Mouse (Mus musculus): ENCODE data around the gene Ank.

The Ank gene

DNA sequence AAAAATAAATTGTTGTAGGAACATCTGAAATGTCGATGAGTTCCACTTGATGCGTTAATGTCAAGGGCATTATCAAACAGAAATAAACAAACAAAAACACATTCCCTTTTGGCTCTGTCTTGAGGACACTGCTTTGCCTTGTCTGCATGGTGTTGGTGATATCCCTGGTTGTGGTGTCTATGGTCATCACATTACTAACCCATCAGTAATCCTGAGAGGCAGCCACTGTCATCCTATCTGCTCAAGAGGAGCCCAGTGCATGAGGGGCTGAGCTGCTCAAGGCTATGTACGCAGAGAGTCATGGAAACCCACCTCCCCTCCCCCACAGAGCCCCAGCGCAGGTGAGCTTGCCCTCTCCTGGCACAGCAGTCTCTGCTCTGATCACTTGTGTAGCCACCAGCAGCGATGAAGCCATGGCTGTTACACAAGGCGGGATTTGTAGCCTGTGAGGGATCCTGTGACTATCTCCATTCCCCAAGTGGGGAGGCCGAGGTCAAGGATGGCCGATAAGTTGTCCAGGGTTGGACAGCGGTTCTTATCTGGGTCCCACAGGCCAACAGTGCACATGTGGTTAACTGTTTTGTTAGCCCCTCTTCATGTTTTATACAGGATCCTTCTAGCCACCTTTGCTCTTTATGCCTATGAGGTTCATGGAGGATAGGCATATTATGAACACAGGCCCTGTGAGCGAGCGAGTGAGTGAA lies 30.3 kb downstream of the Ank start:
- DNase-seq (ENCODE audit: low spot score in 2 of 2), result no peak

DNA sequence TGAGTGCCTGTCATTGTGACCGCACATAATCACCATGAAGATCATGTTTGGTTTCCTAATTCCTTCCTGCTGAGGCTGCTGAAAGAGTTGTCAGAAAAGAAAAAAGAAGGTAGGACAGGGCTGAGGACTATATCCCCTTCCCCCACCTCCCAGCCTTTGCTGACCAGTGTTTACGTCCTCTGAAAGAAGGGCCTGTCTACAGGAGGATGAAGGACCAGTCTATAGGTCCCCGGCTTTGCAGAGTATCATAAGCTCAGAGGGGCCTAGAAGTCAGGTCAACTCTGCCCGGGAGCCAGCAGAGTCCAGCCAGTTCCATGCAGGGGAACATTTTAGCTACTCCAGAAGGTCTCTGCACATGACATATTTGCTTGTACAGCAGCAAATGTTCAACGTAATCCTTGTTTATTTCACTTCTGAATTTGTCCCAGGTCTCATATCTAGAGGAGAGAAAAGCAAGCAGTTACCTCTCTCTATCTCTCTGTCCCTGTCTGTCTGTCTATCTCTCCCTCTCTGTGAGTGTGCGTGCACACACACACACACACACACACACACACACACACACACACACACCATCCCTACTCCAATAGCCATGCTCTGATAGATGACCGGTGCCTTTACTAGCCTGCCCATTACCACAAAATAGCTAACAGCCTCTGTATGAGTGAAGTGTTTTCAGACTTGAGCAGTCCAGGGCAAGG lies 31.0 kb downstream of the Ank start:
- no peak for DNase-seq (ENCODE audit: low spot score in 2 of 2)

DNA sequence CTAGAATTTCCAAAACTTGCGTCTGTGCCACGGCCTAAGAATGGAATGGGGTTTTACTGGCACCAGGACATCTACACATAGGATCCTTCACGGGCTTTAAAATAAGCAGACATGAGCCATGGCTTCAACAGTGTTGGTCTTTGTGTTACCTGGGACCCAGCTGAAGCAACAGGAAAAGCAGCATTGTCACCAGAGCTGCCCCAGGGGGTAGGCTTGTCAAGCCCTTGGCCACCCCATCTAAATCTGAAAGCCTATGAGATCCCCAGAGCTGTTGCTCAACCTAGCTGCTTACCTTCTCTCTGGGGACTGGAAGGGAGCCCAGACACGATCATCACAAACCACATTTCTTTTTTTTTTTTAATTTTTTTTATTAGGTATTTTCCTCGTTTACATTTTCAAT lies 31.6 kb downstream of the Ank start:
- no peak for DNase-seq (ENCODE audit: low spot score in 2 of 2)

DNA sequence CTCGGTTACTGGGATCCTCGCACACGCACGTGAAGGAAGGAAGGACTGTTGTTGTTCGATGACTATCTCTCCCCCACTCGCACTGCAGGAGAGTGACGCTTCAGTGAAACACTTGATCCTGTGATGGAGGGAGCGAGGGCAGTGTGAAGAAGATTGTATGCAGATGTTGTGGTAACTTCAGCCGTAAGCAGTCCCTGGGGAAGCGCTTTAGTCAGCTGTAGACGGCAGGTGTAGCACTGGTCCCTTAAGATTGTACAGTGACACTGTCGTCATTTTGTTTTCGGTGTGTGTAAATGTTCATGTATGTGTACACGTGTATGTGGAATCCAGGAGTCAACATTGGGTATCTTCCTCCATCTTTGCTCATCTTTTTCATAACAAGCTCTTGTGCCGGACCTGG lies 33.9 kb downstream of the Ank start:
- no peak for DNase-seq (ENCODE audit: low spot score in 2 of 2)

DNA sequence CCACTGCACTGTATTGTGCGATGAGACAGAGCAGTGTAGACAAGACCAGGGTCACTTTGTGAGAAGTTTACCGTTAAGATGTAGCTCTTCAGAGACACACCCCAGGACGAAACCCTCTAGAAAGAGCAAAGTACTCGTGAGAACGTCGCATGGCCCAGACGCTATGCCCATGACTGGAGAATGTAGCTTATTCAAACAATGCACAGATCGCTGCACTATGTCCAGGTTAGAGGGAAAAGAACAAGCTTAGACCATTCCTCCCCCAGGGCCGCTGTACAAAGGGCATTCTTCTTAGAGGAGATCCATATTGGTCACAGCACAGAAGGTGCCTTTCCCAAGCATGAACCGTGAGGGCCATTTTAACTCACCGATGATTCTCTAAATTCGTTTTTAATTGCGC lies 35.9 kb downstream of the Ank start:
- no peak for DNase-seq (ENCODE audit: low spot score in 2 of 2)

DNA sequence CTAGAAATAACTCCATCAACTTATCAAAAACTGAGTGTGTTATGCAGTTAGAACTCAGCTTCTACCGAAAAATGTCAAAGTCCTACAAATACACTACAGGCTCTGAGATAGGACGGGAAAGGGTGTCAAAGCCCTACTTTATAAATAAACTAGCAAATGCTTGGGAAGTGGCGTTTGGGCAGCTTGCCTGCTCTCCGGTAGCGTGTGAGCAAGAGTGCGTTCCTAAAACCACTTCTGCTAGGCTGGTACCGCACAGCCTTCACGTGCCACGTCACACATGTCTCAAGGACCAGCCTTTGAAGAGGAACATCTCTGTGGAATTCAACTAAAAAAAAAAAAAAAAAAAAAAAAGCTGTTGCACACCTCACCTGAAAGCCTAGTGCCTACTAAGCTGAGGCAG lies 36.7 kb downstream of the Ank start:
- DNase-seq (ENCODE audit: low spot score in 2 of 2), result peak; percentile 51 to 54

DNA sequence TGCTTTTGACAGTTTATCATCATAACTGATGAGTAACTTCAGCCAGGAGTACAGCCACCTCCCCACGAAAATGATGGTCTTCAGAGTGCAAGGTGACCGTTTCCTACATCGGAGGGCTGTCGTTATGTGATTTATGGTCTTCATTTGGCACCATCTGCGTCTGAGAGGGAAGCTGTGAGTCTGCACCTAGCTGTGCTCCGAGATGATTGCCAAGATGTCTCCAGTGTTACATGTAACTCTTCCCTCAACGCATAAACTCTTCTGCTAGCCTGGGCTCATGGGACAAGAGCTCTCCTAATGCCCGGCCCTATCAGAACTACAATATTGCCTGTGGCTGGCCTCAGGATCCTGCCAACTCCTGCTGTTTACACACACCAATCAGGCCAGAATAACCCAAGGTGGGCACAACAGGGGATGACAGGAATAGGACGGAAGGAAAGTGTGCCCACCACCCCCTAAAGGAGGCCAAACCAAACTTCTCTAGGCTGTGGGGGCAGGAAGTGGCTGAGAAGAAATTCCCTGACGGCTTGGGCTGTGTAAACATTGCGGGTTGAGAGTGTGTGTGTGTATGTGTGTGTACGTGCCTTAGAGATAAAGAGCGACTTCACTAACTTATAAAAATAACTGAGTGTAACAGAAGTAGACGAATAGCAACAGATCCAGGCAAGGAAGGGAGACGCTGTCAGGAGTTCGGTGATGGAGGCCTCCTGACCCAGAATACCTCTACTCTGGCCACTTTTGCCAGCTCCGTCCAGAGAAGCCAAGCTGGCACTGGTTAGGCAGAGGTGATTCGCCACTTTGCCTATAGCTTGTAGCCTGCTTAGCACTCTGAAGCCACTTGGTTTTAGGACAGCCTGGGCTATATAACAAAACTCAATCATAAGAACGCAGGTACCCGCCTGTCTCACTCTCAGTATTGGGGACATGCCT lies 37.6 kb downstream of the Ank start:
- DNase-seq (ENCODE audit: low spot score in 2 of 2), result no peak

DNA sequence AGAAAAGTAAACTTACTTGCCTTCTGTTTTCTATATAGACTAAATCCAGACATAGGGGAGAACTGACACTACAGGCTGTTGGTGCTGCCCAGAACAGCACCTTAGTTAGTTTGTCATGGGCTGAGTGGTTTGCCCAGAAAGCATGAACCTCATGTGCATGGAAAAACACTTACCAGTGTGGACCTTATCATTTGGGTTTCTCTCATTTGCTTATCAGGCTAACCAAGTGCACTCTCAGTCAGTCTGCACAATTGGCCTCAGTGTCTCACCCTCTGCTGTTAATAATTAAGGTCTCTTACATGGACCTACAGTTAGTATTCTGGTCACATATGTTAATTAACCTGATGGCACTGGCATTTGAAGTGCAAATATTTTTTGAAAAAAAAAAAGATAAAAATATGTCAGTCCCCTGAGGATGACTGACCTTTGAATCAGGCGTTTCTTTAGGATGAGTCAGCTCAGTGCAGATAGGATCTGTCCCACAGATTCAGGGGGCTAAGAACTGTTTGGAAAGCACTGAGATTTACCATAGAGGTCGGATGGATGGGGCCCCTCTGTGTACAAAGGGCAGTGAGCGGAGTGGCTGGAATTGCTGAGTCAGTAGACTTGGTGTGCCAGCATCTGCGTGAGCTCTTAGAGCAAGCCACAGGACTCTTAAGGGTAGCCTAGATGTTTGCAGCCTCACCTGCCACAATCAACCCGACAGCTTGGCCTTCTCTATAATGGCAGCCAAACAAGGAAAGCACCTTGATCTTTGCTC lies 39.8 kb downstream of the Ank start:
- no peak for DNase-seq (ENCODE audit: low spot score in 2 of 2)

DNA sequence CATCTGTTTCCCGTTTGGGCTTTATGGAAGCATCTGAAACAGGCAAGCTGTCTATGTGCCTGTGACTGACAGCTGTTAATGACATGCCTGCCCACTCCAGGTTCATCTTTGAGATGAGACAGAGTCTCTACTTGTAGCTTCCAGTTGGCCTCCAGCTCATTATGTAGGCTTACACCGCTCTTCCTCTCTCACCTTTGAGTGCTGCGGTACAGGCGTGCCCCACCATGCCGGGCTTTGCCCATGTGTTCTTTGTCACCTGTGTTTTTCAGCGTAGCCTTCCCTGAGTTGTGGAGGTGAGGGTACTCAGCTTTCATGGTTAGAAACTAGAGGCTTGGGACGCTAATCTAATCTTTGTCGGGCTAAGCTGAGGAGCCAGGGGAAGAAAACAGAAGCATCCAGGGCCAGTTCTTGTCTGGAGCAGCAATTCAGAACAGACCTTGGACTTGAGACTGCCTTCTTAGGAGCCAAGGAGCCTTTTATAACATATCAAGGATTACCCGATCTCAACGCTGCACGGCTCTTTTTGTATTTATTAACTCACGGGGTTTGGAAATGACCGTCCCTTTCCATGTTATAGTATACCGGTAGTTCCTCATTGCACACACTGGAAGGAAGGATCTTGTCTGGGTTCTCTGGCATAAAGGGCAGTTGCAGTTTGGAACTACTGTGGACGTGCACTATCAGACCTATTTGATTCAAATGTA lies 40.6 kb downstream of the Ank start:
- DNase-seq (ENCODE audit: low spot score in 2 of 2), result no peak

DNA sequence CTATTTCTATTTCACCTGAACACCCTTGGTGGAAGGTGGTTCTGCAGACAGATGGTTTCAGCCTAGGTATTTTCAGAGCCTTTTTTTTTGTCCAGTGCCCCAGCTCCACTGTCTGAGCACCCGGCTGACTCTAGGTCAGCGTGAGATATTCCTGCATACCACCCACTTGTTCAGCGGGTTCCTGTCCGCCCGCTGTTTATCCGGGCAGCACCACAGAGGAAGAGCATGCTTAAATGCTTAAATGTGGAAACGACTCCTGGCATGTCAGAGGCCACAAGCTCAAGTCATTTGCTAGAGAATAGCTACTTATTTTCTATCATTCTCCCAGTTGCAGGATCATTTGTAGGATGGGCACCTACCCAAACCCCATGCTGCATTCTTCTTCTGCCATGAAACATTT lies 41.7 kb downstream of the Ank start:
- DNase-seq (ENCODE audit: low spot score in 2 of 2), result no peak

DNA sequence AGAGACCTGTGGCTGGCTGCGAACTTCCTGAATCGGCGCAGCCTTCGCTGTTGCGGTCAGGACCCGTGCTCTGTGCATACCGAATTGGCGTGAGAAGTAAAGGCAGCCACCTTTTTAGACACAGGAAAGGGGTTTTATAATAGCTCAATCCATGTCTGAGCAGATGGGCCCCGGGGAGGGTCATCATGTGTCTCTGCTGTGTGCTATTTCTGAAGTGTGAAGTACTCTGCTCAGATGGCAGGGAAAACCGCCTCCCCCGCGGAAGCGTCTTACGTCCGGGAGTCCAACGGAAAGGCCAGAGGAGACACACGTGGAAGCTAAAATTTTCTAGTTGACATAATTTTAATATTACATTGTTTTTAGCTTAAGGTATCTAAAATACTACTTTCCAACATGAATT lies 42.5 kb downstream of the Ank start:
- peak; percentile 67 to 78 for DNase-seq (ENCODE audit: low spot score in 2 of 2)

DNA sequence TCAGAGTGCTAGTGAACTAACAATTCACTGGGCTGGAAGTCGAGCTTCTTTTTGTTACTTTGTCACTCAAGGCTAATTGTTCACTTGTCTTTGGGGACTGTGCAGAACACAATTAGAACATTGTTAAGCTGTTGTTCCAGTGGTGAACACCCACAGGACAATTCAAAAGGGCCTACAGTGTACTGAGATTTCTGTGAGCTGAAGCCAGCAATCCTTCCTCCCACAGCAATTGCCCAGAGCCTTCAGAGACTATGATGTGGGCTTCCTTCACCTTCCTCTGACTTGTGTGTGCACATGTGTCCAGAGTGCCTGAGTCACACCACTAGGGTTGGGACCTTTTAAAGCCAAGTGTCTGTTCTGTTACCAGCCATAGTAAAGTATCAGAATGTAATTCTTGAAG lies 50.5 kb downstream of the Ank start:
- DNase-seq (ENCODE audit: low spot score in 2 of 2), result no peak

DNA sequence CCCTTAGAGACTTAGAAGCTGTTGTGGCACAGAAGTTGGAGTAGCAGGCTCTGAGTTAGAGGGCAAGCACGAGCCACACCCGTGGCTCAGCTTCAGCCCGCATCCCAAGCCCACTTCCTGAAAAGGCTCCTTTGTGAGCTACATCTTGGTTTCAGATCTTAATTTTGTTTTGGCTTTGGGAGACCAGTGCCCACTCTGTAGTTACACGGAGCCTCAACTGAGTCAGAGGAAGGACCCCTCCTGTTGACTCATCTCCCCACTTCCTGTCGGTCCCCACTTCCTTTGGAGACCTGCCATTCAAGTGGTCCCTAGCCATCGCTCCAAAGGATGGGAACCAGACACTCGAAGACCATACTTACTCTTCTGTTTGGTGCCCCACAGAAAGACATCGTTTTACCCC lies 51.5 kb downstream of the Ank start:
- no peak for DNase-seq (ENCODE audit: low spot score in 2 of 2)

DNA sequence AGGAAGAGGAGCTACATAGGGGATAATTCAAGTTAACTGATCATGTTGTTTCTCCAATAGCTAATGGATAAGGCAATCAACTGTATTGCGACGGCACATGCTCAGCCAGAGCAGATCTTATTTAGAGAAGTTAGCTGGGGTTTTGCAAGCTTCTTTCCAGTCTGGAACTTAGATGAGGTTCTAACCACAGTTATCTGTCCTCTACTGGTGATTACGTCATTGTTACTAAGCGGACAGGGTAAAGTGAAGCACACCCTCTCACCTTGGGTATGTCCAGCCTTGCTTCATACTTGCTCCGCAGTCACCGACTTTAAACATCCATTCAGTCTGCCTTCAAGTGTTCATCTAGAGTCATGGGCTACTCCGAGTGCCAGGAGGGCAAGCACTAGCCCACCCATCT lies 53.4 kb downstream of the Ank start:
- DNase-seq (ENCODE audit: low spot score in 2 of 2), result no peak

DNA sequence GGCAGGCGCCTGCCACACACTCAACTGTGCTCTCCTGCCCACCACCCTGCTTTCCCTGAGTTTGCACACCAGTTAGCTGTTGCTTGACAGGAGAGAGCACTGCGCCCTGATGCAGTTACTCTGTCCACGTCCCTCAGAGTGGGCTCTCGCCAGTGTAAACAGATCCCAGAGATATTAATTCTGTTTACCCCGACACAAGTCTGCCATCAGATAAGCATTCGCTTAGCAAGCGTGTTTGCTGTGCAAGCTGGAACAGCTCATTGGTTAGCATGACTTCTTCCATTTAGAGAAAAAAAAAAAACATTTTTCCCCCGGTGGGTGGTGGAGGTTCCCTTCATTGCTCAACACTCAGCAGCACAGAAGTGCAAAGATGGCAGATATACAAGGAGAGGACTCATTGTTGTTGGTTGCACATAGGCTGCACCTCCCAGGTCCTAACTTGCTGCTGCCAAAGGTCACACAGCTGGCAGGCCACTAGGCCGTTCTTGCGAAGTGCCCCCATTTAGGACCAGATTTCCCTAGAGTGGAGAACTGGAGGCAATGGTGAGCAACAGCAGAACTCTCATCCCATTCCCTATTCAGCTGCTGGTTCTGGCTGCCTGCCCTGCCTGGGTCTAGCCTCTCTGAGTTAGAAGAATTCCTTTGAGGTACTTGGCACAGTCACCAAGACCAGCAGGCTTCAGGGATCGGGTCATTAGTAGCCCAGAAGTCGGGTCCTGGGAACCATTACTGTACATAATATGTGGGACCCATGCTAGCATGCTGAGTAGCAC lies 58.9 kb downstream of the Ank start:
- no peak for DNase-seq (ENCODE audit: low spot score in 2 of 2)

DNA sequence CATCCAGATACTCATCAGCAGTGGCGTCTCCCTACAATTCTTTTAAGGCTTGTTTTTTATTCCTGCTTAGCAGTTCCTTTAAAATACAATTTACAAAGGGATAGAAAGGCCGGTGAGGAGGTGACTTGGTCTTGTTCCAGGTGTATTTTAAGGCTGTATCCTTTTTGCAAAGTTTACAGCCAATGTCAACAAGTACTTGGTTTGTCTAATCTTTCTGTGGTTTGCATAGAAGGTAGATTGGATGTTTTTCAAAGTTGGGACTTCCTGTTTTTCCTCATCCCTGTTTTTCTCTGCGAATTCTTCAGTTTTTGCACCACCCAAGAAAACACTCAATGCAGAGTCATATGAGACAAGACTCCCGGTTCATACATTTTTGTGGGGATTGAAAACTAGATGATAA lies 62.4 kb downstream of the Ank start:
- no peak for DNase-seq (ENCODE audit: low spot score in 2 of 2)

DNA sequence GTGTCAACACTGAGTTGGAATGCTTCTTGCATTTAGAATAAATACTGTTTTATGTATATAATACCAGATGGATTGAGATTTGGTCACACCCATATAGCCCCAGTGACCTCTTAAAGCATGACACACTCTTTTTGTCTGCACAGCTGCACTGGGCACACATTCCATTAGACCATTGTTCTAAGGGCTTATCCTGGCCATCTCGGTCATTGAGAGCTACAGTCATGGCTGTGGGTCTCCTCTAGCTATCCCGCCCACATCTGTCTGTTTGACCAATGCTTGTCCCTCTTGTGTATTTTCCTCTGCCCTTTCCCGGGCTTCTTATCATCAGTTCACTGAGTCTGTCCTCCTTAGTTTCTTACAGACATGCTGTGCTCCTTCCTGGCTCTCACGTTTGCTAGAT lies 63.5 kb downstream of the Ank start:
- no peak for DNase-seq (ENCODE audit: low spot score in 2 of 2)

DNA sequence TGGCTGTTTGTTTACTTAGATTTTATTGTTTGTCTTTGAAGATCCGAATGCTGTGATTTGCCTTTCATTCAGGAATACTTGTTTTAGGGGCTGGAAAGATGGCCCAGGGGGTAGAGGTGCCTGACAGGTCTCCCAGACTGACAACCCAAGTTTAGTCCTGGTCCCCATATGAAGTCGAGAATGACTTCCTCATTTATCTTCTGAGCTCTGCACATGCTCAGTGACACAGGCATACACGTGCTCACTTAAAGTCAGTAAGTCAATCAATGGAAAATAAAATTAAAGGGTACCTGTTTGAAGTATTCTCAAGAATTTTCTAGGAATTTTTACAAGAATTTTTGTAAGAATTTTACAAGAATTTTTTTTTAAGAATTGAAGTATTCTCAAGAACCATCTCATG lies 66.6 kb downstream of the Ank start:
- no peak for DNase-seq (ENCODE audit: low spot score in 2 of 2)

DNA sequence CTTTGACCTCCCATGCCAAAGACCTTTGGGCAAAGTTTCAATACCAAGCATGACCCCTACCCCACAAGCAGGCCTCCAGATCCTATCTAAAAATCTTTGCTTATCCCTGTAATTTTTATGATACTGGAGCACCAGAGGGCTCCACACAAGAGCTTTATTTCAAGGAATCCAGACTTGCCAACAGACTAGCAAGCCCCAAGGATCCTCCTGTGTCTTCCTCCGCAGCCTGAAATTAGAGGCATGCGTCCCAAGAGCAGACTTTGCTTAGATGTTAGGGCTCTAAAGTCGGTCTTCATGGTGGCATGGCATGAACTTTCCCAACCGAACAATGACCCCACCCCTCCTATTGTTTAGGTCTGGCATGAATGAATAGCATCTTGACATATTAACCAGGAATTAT lies 69.2 kb downstream of the Ank start:
- DNase-seq (ENCODE audit: low spot score in 2 of 2), result no peak

DNA sequence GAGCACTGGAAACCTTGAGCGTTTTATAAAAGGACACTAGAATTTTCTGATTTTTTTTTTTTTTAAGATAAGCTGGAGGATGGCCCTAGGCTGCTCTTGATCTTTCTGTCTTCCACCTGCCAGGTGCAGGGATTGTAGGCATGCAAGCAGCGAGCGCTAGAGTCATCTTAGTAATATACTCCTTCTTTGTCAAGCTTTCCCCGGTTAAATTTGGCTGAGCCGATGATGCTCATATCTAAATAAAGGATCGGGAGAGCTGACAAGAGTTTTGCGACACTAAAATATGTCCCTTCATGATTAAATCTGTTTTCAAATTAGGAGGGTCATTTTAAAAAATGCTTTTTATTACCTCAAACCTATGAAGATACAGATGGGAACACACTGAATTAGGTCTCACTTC lies 69.7 kb downstream of the Ank start:
- peak in 1 of 2 experiments; percentile 53 for DNase-seq (ENCODE audit: low spot score in 2 of 2)

DNA sequence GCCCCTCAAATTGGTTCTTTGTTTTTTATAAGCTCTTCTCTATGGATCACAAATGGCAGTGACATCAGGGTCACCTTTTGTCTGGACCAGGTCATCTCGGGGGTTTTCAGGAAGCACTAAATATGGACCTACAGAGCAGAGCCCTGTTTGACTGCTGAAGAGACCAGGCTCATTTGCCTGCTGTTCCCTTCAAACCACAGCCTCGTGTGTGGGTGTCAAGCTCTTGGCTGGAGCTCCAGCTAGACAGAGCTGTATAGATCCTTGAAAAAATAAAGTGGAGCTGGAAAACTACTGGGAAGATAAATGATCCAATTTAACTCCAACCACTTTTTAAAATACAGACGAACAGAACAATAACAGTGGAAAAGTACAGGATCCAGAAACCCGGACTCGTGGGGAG lies 70.3 kb downstream of the Ank start:
- DNase-seq (ENCODE audit: low spot score in 2 of 2), result peak; percentile 71 to 79

Data from right cerebral cortex, adult 2 months (tissue).